Mouse (Mus musculus): Measurements from ENCODE around the gene Pdgfc.

- no peak for TF ChIP-seq HCFC1 (IDR thresholded peaks at IDR 0.05; ENCODE audit: borderline replicate concordance, insufficient read depth, low read length)
- TF ChIP-seq ZC3H11A (IDR thresholded peaks at IDR 0.05; ENCODE audit: borderline replicate concordance, low read depth, low read length), result no peak
Measured at GRCm38 (mm10) chr3:81022845-81023244, 13.4 kb upstream of the Pdgfc start.
